Mouse (Mus musculus) liver (tissue): Measurements from ENCODE around the gene Cog5.
A peak's percentile ranks its signal among the peaks of the same experiment; 100 is the strongest.

ENCODE experiments used
- DNase-seq: peaks from one replicate; pipeline ENCODE4 v3.0.0-alpha.2; 2020; ENCODE audit warnings: mixed read lengths

Cog5 gene

GRCm38 (mm10) chr12:31712233-31712632 is 57.6 kb downstream of the Cog5 start:
- no peak for DNase-seq

- no peak for DNase-seq
These were observed 58.1 kb downstream of the Cog5 start for GRCm38 (mm10) chr12:31712727-31713126.

- no peak for DNase-seq
These were observed 58.9 kb downstream of the Cog5 start, which contains the start of gene Gpr22 for GRCm38 (mm10) chr12:31713600-31713999. Gene Gpr22, minus strand, starts transcription at chr12:31713947.

- DNase-seq, result no peak
These were observed 59.4 kb downstream of the Cog5 start for GRCm38 (mm10) chr12:31714070-31714469.

GRCm38 (mm10) chr12:31719586-31720275 is 65.1 kb downstream of the Cog5 start:
- no peak for DNase-seq

- DNase-seq, result no peak
These were observed 69.9 kb downstream of the Cog5 start for GRCm38 (mm10) chr12:31724576-31724975.

GRCm38 (mm10) chr12:31725511-31726275 is 71.0 kb downstream of the Cog5 start:
- no peak for DNase-seq

- no peak for DNase-seq
These were observed 72.0 kb downstream of the Cog5 start for GRCm38 (mm10) chr12:31726707-31727106.

GRCm38 (mm10) chr12:31730126-31730525 is 75.5 kb downstream of the Cog5 start:
- DNase-seq, result no peak

GRCm38 (mm10) chr12:31734616-31735015 is 79.9 kb downstream of the Cog5 start:
- no peak for DNase-seq

- DNase-seq, result no peak
These were observed 92.6 kb downstream of the Cog5 start for GRCm38 (mm10) chr12:31747301-31747700.

- no peak for DNase-seq
These were observed 95.2 kb downstream of the Cog5 start for GRCm38 (mm10) chr12:31749846-31750245.

GRCm38 (mm10) chr12:31754465-31754864 is 99.8 kb downstream of the Cog5 start:
- no peak for DNase-seq

- no peak for DNase-seq
These were observed 101.5 kb downstream of the Cog5 start for GRCm38 (mm10) chr12:31755885-31756755.

GRCm38 (mm10) chr12:31773612-31774011 is 118.9 kb downstream of the Cog5 start:
- no peak for DNase-seq

GRCm38 (mm10) chr12:31784291-31784690 is 129.6 kb downstream of the Cog5 start:
- no peak for DNase-seq

GRCm38 (mm10) chr12:31788530-31788929 is 133.9 kb downstream of the Cog5 start:
- no peak for DNase-seq

GRCm38 (mm10) chr12:31806410-31807154 is 151.9 kb downstream of the Cog5 start:
- DNase-seq, result peak; percentile 22

GRCm38 (mm10) chr12:31818051-31818461 is 163.4 kb downstream of the Cog5 start:
- no peak for DNase-seq

- no peak for DNase-seq
These were observed 164.4 kb downstream of the Cog5 start for GRCm38 (mm10) chr12:31819096-31819495.

GRCm38 (mm10) chr12:31819520-31819919 is 164.9 kb downstream of the Cog5 start:
- DNase-seq, result no peak

GRCm38 (mm10) chr12:31823671-31824070 is 169.0 kb downstream of the Cog5 start:
- DNase-seq, result no peak
